Mouse (Mus musculus) adipose tissue, adult 10 weeks (tissue): ENCODE measurements around the gene 1700001C19Rik. TPM values are rescaled to one million over a fixed set of nuclear protein-coding genes. Genes with fewer than 3 reads are reported as not detected.

ENCODE experiments used
- polyA plus RNA-seq: library from polyadenylated mRNA; stranded (reverse); fragments of 350-450 nt; fragmentation: Illumina TruSeq; extraction: RNeasy Lipid Tissue Mini Kit (QIAGEN cat#74804); gene quantifications from one replicate; pipeline ENCODE4 v1.2.3, GENCODE M21; 2014; ENCODE audit warnings: low read depth, low replicate concordance

1700001C19Rik gene
- polyA plus RNA-seq: 16.0 TPM

DNA sequence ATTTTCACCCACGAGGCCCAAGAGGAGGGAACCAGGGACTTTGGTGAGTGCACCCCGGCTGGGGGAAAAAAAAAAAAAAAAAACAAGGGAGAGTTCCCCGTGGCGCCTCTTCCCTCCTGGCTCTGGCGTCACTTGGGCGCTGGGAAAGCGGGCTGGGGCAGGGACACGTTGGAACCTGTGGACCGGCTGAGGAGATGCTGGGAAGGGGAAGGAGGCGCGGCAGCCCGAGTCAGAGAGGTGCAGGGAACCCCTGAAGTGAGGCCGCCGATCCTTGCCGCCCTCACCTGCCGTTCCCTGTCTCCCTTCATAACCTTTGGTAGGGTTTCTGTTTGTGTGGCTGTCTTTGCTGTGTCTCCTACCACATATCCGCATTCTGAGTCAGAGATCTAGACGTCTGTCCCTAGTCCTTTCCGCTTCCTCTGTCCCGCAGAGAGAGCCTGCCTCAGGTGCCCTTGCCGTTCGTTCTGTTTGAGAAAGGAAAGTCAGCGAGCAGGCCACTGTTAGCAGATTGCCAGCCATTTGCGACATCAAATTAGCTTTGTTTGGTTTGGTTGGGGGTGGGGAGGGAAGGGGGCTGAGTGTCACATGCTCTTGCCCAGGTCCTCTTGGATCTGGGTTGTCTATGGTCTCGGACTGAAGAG is at the start of gene 1700001C19Rik:
Gene 1700001C19Rik (minus strand): TSS at position 470 of the 641 bp plus-strand sequence.

DNA sequence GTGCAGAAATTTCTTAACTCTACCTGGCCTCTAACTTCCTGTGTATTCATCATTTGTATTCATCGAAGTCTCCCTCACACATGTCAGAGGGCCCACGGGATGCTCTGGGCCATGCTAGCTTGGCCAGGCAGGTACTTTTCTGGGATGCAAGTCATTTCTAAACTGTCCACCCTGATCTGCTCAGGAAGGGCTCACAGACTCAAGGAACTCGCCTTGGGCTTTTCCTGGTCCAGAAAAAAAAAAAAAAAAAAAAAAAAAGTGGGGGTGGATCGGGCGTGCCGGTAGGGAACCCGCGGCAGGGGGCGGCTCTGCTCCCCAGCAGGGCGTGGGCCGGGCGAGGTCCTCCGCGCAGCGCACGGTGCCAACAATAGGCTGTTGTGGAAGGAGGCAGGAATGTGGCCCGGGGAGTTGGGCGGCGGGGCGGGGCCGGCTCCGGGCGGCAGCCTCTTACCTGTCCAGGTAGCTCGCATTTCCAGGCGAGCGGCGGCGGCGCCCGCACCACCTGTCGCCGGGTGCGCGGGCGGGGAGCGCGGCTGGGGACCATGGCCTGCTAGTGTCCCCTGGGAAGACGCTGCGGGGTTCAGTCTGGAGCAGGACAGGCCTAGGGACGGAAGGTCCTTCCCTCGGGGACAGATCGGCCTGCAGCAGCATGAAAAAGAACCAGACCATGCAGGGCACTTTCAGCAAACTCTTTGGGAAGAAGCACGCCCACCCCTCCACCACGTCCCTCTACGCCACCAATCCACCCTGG is 845 bp downstream of the 1700001C19Rik start, which contains the start of gene AI661453:
Gene AI661453 (plus strand): TSS at position 460 of the 751 bp plus-strand sequence.

DNA sequence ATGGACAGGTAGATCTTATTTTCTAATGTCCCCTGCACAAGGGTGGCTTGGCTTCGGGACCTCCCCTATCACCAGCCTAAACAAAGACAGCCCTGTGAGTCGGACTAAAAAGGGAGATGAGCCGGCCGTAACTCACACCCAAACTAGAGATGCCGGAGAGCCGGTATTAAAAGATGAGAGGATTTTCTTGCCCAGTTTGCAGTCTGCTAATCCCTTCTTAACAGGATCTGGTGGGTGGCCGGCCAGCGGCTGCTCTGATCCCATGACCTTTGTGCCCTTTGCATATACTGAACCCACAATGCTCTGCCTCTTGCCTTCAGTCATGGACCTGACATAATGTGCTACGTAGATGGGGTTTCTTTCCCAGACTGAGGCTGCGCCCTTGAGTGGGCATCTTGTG is 36.7 kb downstream of the 1700001C19Rik start, which contains the start of gene Guca1a:
Gene Guca1a (minus strand): TSS at position 134 of the 400 bp plus-strand sequence.

DNA sequence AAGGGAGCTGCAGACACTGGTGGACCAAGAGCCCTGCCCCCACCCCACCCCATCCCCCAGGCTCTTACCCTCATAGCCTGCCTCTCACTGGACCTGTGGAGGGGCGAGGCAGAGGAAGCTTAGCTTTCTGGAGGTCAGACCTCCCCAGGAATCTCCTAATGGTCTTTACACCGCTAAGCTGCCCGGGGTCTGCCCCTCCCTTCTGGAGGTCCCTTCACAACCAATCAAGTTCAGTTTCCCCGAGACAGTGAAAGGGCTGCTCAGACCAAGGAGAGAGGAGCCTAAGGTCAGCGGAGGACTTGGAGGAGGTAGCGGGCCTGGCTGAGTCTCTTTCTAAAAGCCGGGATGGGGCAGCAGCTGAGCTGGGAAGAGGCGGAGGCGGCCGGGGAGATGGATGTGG is 52.0 kb downstream of the 1700001C19Rik start, which contains the start of gene Guca1b:
Gene Guca1b (plus strand): TSS at position 249 of the 400 bp plus-strand sequence.

DNA sequence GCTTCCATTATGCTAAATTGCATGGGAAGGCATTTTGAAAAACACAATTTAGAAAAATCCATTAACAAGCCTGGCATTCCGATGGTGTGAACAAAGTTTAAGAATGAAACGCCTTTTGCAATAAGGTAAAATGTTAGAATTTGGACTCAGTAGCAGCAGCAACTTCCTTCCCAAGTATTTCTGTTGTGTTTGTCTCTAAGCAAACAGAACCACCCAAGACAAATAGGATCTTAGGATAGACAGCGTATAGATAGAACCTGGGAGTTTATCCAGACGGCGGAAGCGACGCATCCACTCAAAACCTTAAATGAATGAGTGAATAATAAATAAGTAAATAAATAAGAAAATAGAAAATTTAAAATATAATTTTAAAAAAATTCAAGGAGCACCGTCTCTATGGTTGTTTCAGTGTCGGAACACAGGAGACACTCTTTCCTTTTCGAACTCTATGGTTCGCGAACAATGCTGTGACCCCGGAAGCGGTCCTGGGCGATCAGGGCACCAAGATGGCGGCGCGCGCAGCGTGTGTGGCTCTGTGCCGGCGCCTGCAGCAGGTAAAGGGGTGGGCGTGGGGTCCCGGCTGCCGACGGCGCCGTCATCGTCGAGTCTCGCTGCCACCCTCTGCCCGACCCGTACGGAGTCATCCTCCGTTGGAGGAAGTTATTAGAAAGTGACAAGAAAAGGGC is 68.6 kb downstream of the 1700001C19Rik start, which contains the start of gene Mrps10:
Gene Mrps10 (plus strand): TSS at position 487 of the 686 bp plus-strand sequence.

Other genes with a start within 250 kb of the 1700001C19Rik start
- 40.7 TPM for gene Mrps10, start 68.5 kb downstream of the 1700001C19Rik start, polyA plus RNA-seq
- gene Guca1b, start 52.0 kb downstream of the 1700001C19Rik start, polyA plus RNA-seq: 1.5 TPM
- 0.91 TPM for gene Guca1a, start 36.8 kb downstream of the 1700001C19Rik start, polyA plus RNA-seq
- gene AI661453, start 761 bp downstream of the 1700001C19Rik start, polyA plus RNA-seq: 3.6 TPM
- 18.3 TPM for gene Taf8, start 64.9 kb upstream of the 1700001C19Rik start, polyA plus RNA-seq
- gene Ccnd3, start 67.7 kb upstream of the 1700001C19Rik start, polyA plus RNA-seq: 104 TPM
- gene Bysl, start 174.1 kb upstream of the 1700001C19Rik start, polyA plus RNA-seq: 6.9 TPM
- 27.5 TPM for gene Med20, start 174.2 kb upstream of the 1700001C19Rik start, polyA plus RNA-seq
- gene Gm20517, start 174.2 kb upstream of the 1700001C19Rik start, polyA plus RNA-seq: 0.41 TPM
- gene Usp49, start 193.3 kb upstream of the 1700001C19Rik start, polyA plus RNA-seq: 7.2 TPM